Mouse (Mus musculus): ENCODE results near the gene Slc22a6. TPM values are rescaled to one million over a fixed set of nuclear protein-coding genes. Genes with fewer than 3 reads are reported as not detected.

Slc22a6 gene
- polyA plus RNA-seq, 1 experiment from 2014 or later = 0.13 TPM

GRCm38 (mm10) chr19:8611358-8612123 is 6.3 kb upstream of the Slc22a6 start:
- no peaks in the 10 kb centered on the region for H3K36me3 ChIP-seq

GRCm38 (mm10) chr19:8613111-8613510 is 4.7 kb upstream of the Slc22a6 start:
- Histone ChIP-seq H3K27me3 (no peaks in the 10 kb centered on the region), H3K36me3 (no peaks in the 10 kb centered on the region), H3K27ac (replicated peaks) (no peak overlapping the region), H3K9ac (no peak overlapping the region), H3K9me3 (replicated peaks) (no peaks in the 10 kb centered on the region), H3K4me1 (no peaks in the 10 kb centered on the region), H3K4me2 (replicated peaks) (no peak overlapping the region), H3K4me3 (replicated peaks) (no peak overlapping the region)
- ATAC-seq (ENCODE audit: insufficient number of reproducible peaks, low FRiP score, low TSS enrichment, low read depth) = no peak
- 71% methylated on average over 2 of the region's 2 CpGs for WGBS

More at GRCm38 (mm10) chr19:8611358-8612123, 6.3 kb upstream of the Slc22a6 start:
- no peaks in the 10 kb centered on the region for H3K9me3 ChIP-seq (replicated peaks)
- H3K27ac ChIP-seq (replicated peaks) = no peak overlapping the region
- H3K9ac ChIP-seq = no peak overlapping the region
- H3K4me3 ChIP-seq (replicated peaks) = no peak overlapping the region
- H3K4me2 ChIP-seq (replicated peaks) = no peak overlapping the region
- 60% methylated on average over 8 of the region's 8 CpGs for WGBS
- H3K4me1 ChIP-seq = no peaks in the 10 kb centered on the region
- H3K27me3 ChIP-seq = no peaks in the 10 kb centered on the region
- ATAC-seq (ENCODE audit: insufficient number of reproducible peaks, low FRiP score, low TSS enrichment, low read depth) = no peak

- Histone ChIP-seq H3K27ac (replicated peaks) (no peak overlapping the region), H3K9ac (no peak overlapping the region), H3K36me3 (no peaks in the 10 kb centered on the region), H3K9me3 (replicated peaks) (no peaks in the 10 kb centered on the region), H3K4me2 (replicated peaks) (no peak overlapping the region), H3K4me1 (no peaks in the 10 kb centered on the region), H3K27me3 (no peaks in the 10 kb centered on the region), H3K4me3 (replicated peaks) (no peak overlapping the region)
- 51% methylated on average over 2 of the region's 2 CpGs for WGBS
- ATAC-seq (ENCODE audit: insufficient number of reproducible peaks, low FRiP score, low TSS enrichment, low read depth) = no peak
Observed at GRCm38 (mm10) chr19:8614343-8614742, 3.5 kb upstream of the Slc22a6 start.

- Histone ChIP-seq H3K27ac (replicated peaks) (no peak overlapping the region), H3K4me2 (replicated peaks) (no peak overlapping the region), H3K4me1 (no peaks in the 10 kb centered on the region), H3K9ac (no peak overlapping the region), H3K27me3 (no peaks in the 10 kb centered on the region), H3K4me3 (replicated peaks) (no peak overlapping the region), H3K9me3 (replicated peaks) (no peaks in the 10 kb centered on the region), H3K36me3 (no peaks in the 10 kb centered on the region)
- ATAC-seq (ENCODE audit: insufficient number of reproducible peaks, low FRiP score, low TSS enrichment, low read depth) = no peak
- WGBS = 57% methylated on average over 4 of the region's 4 CpGs
Observed at GRCm38 (mm10) chr19:8616314-8616713, 1.5 kb upstream of the Slc22a6 start.

- no peak overlapping the region for H3K4me2 ChIP-seq (replicated peaks)
- H3K36me3 ChIP-seq = no peaks in the 10 kb centered on the region
- no peak overlapping the region for H3K4me3 ChIP-seq (replicated peaks)
- no peak overlapping the region for H3K9ac ChIP-seq
- no peak overlapping the region for H3K27ac ChIP-seq (replicated peaks)
- H3K27me3 ChIP-seq = no peaks in the 10 kb centered on the region
- ATAC-seq (ENCODE audit: insufficient number of reproducible peaks, low FRiP score, low TSS enrichment, low read depth) = no peak
- 88% methylated on average over 7 of the region's 7 CpGs for WGBS
- H3K4me1 ChIP-seq = no peaks in the 10 kb centered on the region
- no peaks in the 10 kb centered on the region for H3K9me3 ChIP-seq (replicated peaks)
Observed at GRCm38 (mm10) chr19:8621098-8621497, 3.3 kb downstream of the Slc22a6 start.

- no peaks in the 10 kb centered on the region for H3K4me1 ChIP-seq
- H3K36me3 ChIP-seq = no peaks in the 10 kb centered on the region
- H3K27me3 ChIP-seq = no peaks in the 10 kb centered on the region
- ATAC-seq (ENCODE audit: insufficient number of reproducible peaks, low FRiP score, low TSS enrichment, low read depth) = no peak
- H3K27ac ChIP-seq (replicated peaks) = no peak overlapping the region
- no peak overlapping the region for H3K9ac ChIP-seq
- H3K4me2 ChIP-seq (replicated peaks) = no peak overlapping the region
- WGBS = 49% methylated on average over 2 of the region's 2 CpGs
- H3K4me3 ChIP-seq (replicated peaks) = no peak overlapping the region
- no peaks in the 10 kb centered on the region for H3K9me3 ChIP-seq (replicated peaks)
Observed at GRCm38 (mm10) chr19:8630249-8630648, 12.4 kb downstream of the Slc22a6 start.

GRCm38 (mm10) chr19:8630826-8631225 is 13.0 kb downstream of the Slc22a6 start:
- Histone ChIP-seq H3K4me2 (replicated peaks) (no peak overlapping the region), H3K9me3 (replicated peaks) (no peaks in the 10 kb centered on the region), H3K36me3 (no peaks in the 10 kb centered on the region), H3K9ac (no peak overlapping the region), H3K4me1 (no peaks in the 10 kb centered on the region), H3K4me3 (replicated peaks) (no peak overlapping the region), H3K27me3 (no peaks in the 10 kb centered on the region), H3K27ac (replicated peaks) (no peak overlapping the region)
- no peak for ATAC-seq (ENCODE audit: insufficient number of reproducible peaks, low FRiP score, low TSS enrichment, low read depth)
- 69% methylated on average over 6 of the region's 6 CpGs for WGBS

- WGBS = 88% methylated on average over 1 of the region's 1 CpGs
- Histone ChIP-seq H3K4me1 (no peaks in the 10 kb centered on the region), H3K9ac (no peak overlapping the region), H3K9me3 (replicated peaks) (no peaks in the 10 kb centered on the region), H3K4me2 (replicated peaks) (no peak overlapping the region), H3K36me3 (no peaks in the 10 kb centered on the region), H3K4me3 (replicated peaks) (no peak overlapping the region), H3K27me3 (no peaks in the 10 kb centered on the region), H3K27ac (replicated peaks) (no peak overlapping the region)
- no peak for ATAC-seq (ENCODE audit: insufficient number of reproducible peaks, low FRiP score, low TSS enrichment, low read depth)
Observed at GRCm38 (mm10) chr19:8632029-8632428, 14.2 kb downstream of the Slc22a6 start.

GRCm38 (mm10) chr19:8642086-8642485 is 24.2 kb downstream of the Slc22a6 start:
- no peak overlapping the region for H3K4me3 ChIP-seq (replicated peaks)
- H3K4me1 ChIP-seq = 0 out of 2 replicates have a peak, but pooled peaks cover 5% of the 10 kb centered on the region
- ATAC-seq (ENCODE audit: insufficient number of reproducible peaks, low FRiP score, low TSS enrichment, low read depth) = no peak
- 45% methylated on average over 5 of the region's 5 CpGs for WGBS
- H3K36me3 ChIP-seq = no peaks in the 10 kb centered on the region
- no peak overlapping the region for H3K27ac ChIP-seq (replicated peaks)
- H3K27me3 ChIP-seq = no peaks in the 10 kb centered on the region
- H3K9me3 ChIP-seq (replicated peaks) = no peaks in the 10 kb centered on the region
- no peak overlapping the region for H3K4me2 ChIP-seq (replicated peaks)
- no peak overlapping the region for H3K9ac ChIP-seq

GRCm38 (mm10) chr19:8646393-8646792 is 28.6 kb downstream of the Slc22a6 start:
- WGBS = 66% methylated on average over 2 of the region's 2 CpGs
- ATAC-seq (ENCODE audit: insufficient number of reproducible peaks, low FRiP score, low TSS enrichment, low read depth) = no peak

GRCm38 (mm10) chr19:8655833-8656232 is 38.0 kb downstream of the Slc22a6 start:
- H3K9me3 ChIP-seq (replicated peaks) = no peaks in the 10 kb centered on the region

More at GRCm38 (mm10) chr19:8646393-8646792, 28.6 kb downstream of the Slc22a6 start:
- Histone ChIP-seq H3K9ac (no peak overlapping the region), H3K27ac (replicated peaks) (no peak overlapping the region), H3K27me3 (no peaks in the 10 kb centered on the region), H3K4me2 (replicated peaks) (no peak overlapping the region), H3K36me3 (no peaks in the 10 kb centered on the region), H3K9me3 (replicated peaks) (no peaks in the 10 kb centered on the region), H3K4me3 (replicated peaks) (no peak overlapping the region), H3K4me1 (0 out of 2 replicates have a peak, but pooled peaks cover 5% of the 10 kb centered on the region)

GRCm38 (mm10) chr19:8656341-8656740 is 38.5 kb downstream of the Slc22a6 start:
- WGBS = 69% methylated on average over 4 of the region's 4 CpGs
- H3K4me1 ChIP-seq = no peaks in the 10 kb centered on the region
- H3K9me3 ChIP-seq (replicated peaks) = no peaks in the 10 kb centered on the region
- no peak overlapping the region for H3K4me3 ChIP-seq (replicated peaks)
- no peaks in the 10 kb centered on the region for H3K36me3 ChIP-seq
- H3K9ac ChIP-seq = no peak overlapping the region
- no peak for ATAC-seq (ENCODE audit: insufficient number of reproducible peaks, low FRiP score, low TSS enrichment, low read depth)
- no peak overlapping the region for H3K4me2 ChIP-seq (replicated peaks)
- no peak overlapping the region for H3K27ac ChIP-seq (replicated peaks)
- no peaks in the 10 kb centered on the region for H3K27me3 ChIP-seq

More at GRCm38 (mm10) chr19:8655833-8656232, 38.0 kb downstream of the Slc22a6 start:
- no peak for ATAC-seq (ENCODE audit: insufficient number of reproducible peaks, low FRiP score, low TSS enrichment, low read depth)
- H3K27me3 ChIP-seq = no peaks in the 10 kb centered on the region
- no peak overlapping the region for H3K9ac ChIP-seq
- no peak overlapping the region for H3K27ac ChIP-seq (replicated peaks)
- H3K4me2 ChIP-seq (replicated peaks) = no peak overlapping the region
- H3K4me3 ChIP-seq (replicated peaks) = no peak overlapping the region
- no peaks in the 10 kb centered on the region for H3K4me1 ChIP-seq
- H3K36me3 ChIP-seq = no peaks in the 10 kb centered on the region
